In the genomic region with DNA sequence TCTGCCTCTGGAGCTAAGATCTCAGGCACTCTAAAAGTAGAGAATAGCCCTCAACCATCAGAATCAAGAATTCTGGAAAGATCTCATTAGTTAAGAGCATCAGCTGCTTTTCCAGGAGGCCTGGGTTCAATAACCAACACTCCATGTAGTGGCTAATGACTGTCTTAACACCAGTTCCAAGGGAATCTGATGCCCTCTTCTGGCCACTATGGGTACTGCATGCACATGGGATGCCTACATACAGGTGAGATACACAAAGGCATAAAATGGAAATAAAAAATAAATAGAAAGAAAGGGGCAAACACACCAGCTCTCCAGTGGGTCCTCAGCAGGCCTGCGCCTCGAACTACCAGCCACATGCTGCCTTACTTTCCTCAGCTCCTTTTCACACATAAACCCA, we compare ENCODE assay signal across 10 mouse cellular contexts.
A peak's percentile ranks its signal among the peaks of the same experiment; 100 is the strongest.
DNase-seq lines count a peak whose midpoint lies in the region; ATAC-seq and TF ChIP-seq lines count a peak whose summit lies in the region.
"Had no signal": no experiment of that assay in that cellular context is flagged by ENCODE, and none has a peak within 500 bp of the region (broad histone marks: within the 10 kb centered on the region; RNA-seq: fewer than 3 reads in every experiment).

No protein-coding gene starts in this region.

- no peak for DNase-seq in gastrocnemius, adult 2 months
- DNase-seq in gastrocnemius, postnatal 36 days = no peak
- DNase-seq in right cerebral cortex, postnatal 4 days = peak; percentile 40
- DNase-seq in right cerebral cortex, postnatal 36 days (ENCODE audit: low spot score in 2 of 2) = no peak
- DNase-seq in limb, embryonic 10.5 days (ENCODE audit: low spot score) = peak; percentile 41
- DNase-seq in frontal cortex, postnatal 14 days (ENCODE audit: low spot score in 2 of 2) = no peak
- DNase-seq: lung, adult 2 months had no signal

- no peak for ATAC-seq in activated CD4-positive, CD25-positive, alpha-beta regulatory T cell, adult 4 months
- ATAC-seq in heart, embryonic 11.5 days (replicated peaks; ENCODE audit: insufficient number of reproducible peaks, low FRiP score, low TSS enrichment) = no peak

- H3K9ac ChIP-seq in heart, embryonic 11.5 days (ENCODE audit: low read depth, low read length) = no peak overlapping the region

- H3K4me3 ChIP-seq in gastrocnemius, adult 2 months = no peak overlapping the region
- no peak overlapping the region for H3K4me3 ChIP-seq in limb, embryonic 10.5 days
- H3K4me3 ChIP-seq in heart, embryonic 11.5 days (ENCODE audit: low read depth, low read length) = no peak overlapping the region
- H3K4me3 ChIP-seq: embryonic facial prominence, embryonic 13.5 days had no signal

- peaks cover 15% of the 10 kb centered on the region for H3K4me1 ChIP-seq in limb, embryonic 10.5 days
- no peaks in the 10 kb centered on the region for H3K4me1 ChIP-seq in heart, embryonic 11.5 days (ENCODE audit: control insufficient read depth, insufficient read depth, low read length)

- H3K36me3 ChIP-seq in limb, embryonic 10.5 days = no peaks in the 10 kb centered on the region
- H3K36me3 ChIP-seq in heart, embryonic 11.5 days (ENCODE audit: control insufficient read depth, insufficient read depth, low read length) = no peaks in the 10 kb centered on the region
- H3K36me3 ChIP-seq: embryonic facial prominence, embryonic 13.5 days had no signal

- no peaks in the 10 kb centered on the region for H3K9me3 ChIP-seq in limb, embryonic 10.5 days (replicated peaks)
- no peaks in the 10 kb centered on the region; the same call in 1 of the 2 replicates for H3K9me3 ChIP-seq in heart, embryonic 11.5 days (replicated peaks; ENCODE audit: control insufficient read depth, low read length)
- H3K9me3 ChIP-seq: embryonic facial prominence, embryonic 13.5 days had no signal

- H3K27me3 ChIP-seq in limb, embryonic 10.5 days (ENCODE audit: low read depth, poor library complexity, severe bottlenecking) = no peaks in the 10 kb centered on the region
- no peaks in the 10 kb centered on the region for H3K27me3 ChIP-seq in heart, embryonic 11.5 days (ENCODE audit: control insufficient read depth, insufficient read depth, low read length)
- H3K27me3 ChIP-seq: embryonic facial prominence, embryonic 13.5 days had no signal

- intact Hi-C loops in gastrocnemius, adult 2 months (cut with DNase I) = no loop called here
- intact Hi-C loops in gastrocnemius, postnatal 36 days (cut with DNase I) = no loop called here

- no peak overlapping the region for H3K27ac ChIP-seq in gastrocnemius, adult 2 months
- no peak overlapping the region for H3K27ac ChIP-seq in limb, embryonic 10.5 days
- no peak overlapping the region for H3K27ac ChIP-seq in heart, embryonic 11.5 days (ENCODE audit: low read depth, low read length)
- H3K27ac ChIP-seq: embryonic facial prominence, embryonic 13.5 days had no signal

- WGBS in limb, embryonic 10.5 days = 88% methylated on average over 2 of the region's 2 CpGs
- WGBS in heart, embryonic 11.5 days (ENCODE audit: insufficient replicate concordance) = 95% methylated on average over 2 of the region's 2 CpGs

- H3K4me2 ChIP-seq in heart, embryonic 11.5 days = no peak overlapping the region
- H3K4me2 ChIP-seq: embryonic facial prominence, embryonic 13.5 days had no signal

- peak; percentile 46 for TF ChIP-seq CTCF in gastrocnemius, adult 2 months (IDR thresholded peaks at IDR 0.05)

Comparison
In these comparisons a context has a peak if more than half of its experiments do, and no peak if none do; other contexts are left out.
1. DNase-seq: peak in right cerebral cortex, postnatal 4 days (single experiment) and limb, embryonic 10.5 days (single experiment); none in gastrocnemius, adult 2 months (single experiment), gastrocnemius, postnatal 36 days (0 of 2), right cerebral cortex, postnatal 36 days (0 of 2) and frontal cortex, postnatal 14 days (0 of 2).